ENCODE assay signal across 8 mouse cellular contexts in the genomic region with DNA sequence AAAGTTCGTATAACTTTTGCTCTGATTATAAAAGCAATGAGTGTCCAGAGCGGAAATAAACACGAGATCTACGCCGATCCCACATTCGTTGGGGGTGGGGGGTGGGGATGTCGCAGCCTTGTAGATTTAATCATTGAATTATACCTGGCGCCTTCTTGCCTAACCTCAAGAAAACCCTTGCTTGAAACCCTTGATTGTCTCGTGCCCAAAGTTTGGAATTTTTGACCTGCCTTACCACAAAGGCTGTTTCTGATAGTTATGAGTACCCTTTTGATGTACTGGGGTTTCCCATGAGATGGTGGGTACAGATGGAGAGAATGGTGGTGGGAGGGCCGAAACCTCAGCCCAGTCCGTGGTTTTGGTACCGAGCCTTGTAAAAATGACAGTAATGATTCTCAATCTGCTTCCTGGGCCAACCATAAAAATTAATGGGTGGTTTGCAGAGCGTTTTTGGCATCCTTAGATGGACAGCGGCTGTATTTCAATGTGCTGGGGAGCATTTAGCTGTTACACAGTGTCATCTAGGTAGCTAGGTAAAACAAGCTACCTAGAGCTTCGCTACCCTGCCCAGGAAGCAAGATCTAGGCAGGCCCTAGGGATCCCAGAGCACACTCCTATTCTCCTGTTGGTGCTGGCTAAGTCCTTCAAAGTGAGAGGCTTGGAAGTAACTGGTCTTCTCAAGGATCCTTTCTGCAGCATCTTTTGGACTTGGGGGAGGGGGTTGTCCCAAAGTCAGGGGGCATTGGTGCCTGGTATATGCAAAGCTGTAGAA. TPM values are rescaled to one million over a fixed set of nuclear protein-coding genes. Genes with fewer than 3 reads are reported as not detected.
A peak's percentile ranks its signal among the peaks of the same experiment; 100 is the strongest.
DNase-seq lines count a peak whose midpoint lies in the region; ATAC-seq and TF ChIP-seq lines count a peak whose summit lies in the region.

No protein-coding gene starts in this region.

- H3K27ac ChIP-seq in kidney, embryonic 15.5 days, result peak overlapping the region; percentile 90
- peak overlapping the region; percentile 90 for H3K27ac ChIP-seq in embryonic facial prominence, embryonic 15.5 days (replicated peaks)
- H3K27ac ChIP-seq in intestine, postnatal 0 days (ENCODE audit: low read depth, low read length), result no peak overlapping the region
- H3K27ac ChIP-seq in neural tube, embryonic 13.5 days (replicated peaks), result peak overlapping the region; percentile 94

- H3K27me3 ChIP-seq in kidney, embryonic 15.5 days, result no peaks in the 10 kb centered on the region
- H3K27me3 ChIP-seq in embryonic facial prominence, embryonic 15.5 days, result no peaks in the 10 kb centered on the region
- H3K27me3 ChIP-seq in intestine, postnatal 0 days (replicated peaks; ENCODE audit: control insufficient read depth, insufficient read depth, low read length), result no peaks in the 10 kb centered on the region
- no peaks in the 10 kb centered on the region for H3K27me3 ChIP-seq in neural tube, embryonic 13.5 days

- no peak for ATAC-seq in kidney, embryonic 15.5 days (replicated peaks; ENCODE audit: low FRiP score)
- ATAC-seq in embryonic facial prominence, embryonic 15.5 days (ENCODE audit: insufficient number of reproducible peaks, low FRiP score, low TSS enrichment, low read depth), result no peak
- ATAC-seq in intestine, postnatal 0 days, result no peak
- ATAC-seq in neural tube, embryonic 13.5 days (ENCODE audit: low read depth), result no peak

- H3K4me1 ChIP-seq in kidney, embryonic 15.5 days, result peaks cover 51% of the 10 kb centered on the region
- H3K4me1 ChIP-seq in embryonic facial prominence, embryonic 15.5 days, result peaks cover 44% of the 10 kb centered on the region
- H3K4me1 ChIP-seq in intestine, postnatal 0 days (replicated peaks; ENCODE audit: control insufficient read depth, insufficient read depth, low read length), result peaks cover 4% of the 10 kb centered on the region
- H3K4me1 ChIP-seq in neural tube, embryonic 13.5 days (replicated peaks), result peaks cover 64% of the 10 kb centered on the region

- peak overlapping the region; percentile 70 for H3K4me3 ChIP-seq in kidney, embryonic 15.5 days (replicated peaks)
- peak overlapping the region; percentile 86 for H3K4me3 ChIP-seq in embryonic facial prominence, embryonic 15.5 days (replicated peaks)
- H3K4me3 ChIP-seq in intestine, postnatal 0 days (ENCODE audit: low read depth, low read length), result peak overlapping the region; percentile 89
- peak overlapping the region; percentile 81 for H3K4me3 ChIP-seq in neural tube, embryonic 13.5 days

- peak overlapping the region; percentile 84 for H3K4me2 ChIP-seq in kidney, embryonic 15.5 days
- peak overlapping the region; percentile 68 for H3K4me2 ChIP-seq in embryonic facial prominence, embryonic 15.5 days (replicated peaks)
- H3K4me2 ChIP-seq in intestine, postnatal 0 days (replicated peaks; ENCODE audit: low read depth), result peak overlapping the region; percentile 95
- peak overlapping the region; percentile 77 for H3K4me2 ChIP-seq in neural tube, embryonic 13.5 days

- 0 out of 2 replicates have a peak, but pooled peaks cover 3% of the 10 kb centered on the region for H3K36me3 ChIP-seq in kidney, embryonic 15.5 days
- no peaks in the 10 kb centered on the region for H3K36me3 ChIP-seq in embryonic facial prominence, embryonic 15.5 days
- no peaks in the 10 kb centered on the region for H3K36me3 ChIP-seq in intestine, postnatal 0 days (ENCODE audit: control insufficient read depth, insufficient read depth)
- H3K36me3 ChIP-seq in neural tube, embryonic 13.5 days, result no peaks in the 10 kb centered on the region

- DNase-seq in kidney, adult 18-20 months, result no peak
- DNase-seq in thymus, postnatal 14 days, result no peak
- no peak for DNase-seq in cerebellum, postnatal 14 days
- no peak for DNase-seq in thymus, postnatal 25 days

- no peak for TF ChIP-seq CTCF in intestine, postnatal 0 days (IDR thresholded peaks at IDR 0.05; ENCODE audit: low read depth)

- no peaks in the 10 kb centered on the region for H3K9me3 ChIP-seq in kidney, embryonic 15.5 days (replicated peaks)
- H3K9me3 ChIP-seq in embryonic facial prominence, embryonic 15.5 days (replicated peaks), result no peaks in the 10 kb centered on the region
- no peaks in the 10 kb centered on the region for H3K9me3 ChIP-seq in intestine, postnatal 0 days (ENCODE audit: control insufficient read depth)
- no peaks in the 10 kb centered on the region for H3K9me3 ChIP-seq in neural tube, embryonic 13.5 days

- H3K9ac ChIP-seq in kidney, embryonic 15.5 days, result peak overlapping the region; percentile 90
- peak overlapping the region; percentile 81; the same call in 1 of the 2 replicates for H3K9ac ChIP-seq in embryonic facial prominence, embryonic 15.5 days
- peak overlapping the region; percentile 81 for H3K9ac ChIP-seq in intestine, postnatal 0 days (ENCODE audit: low read depth, low read length)
- H3K9ac ChIP-seq in neural tube, embryonic 13.5 days, result peak overlapping the region; percentile 92

- 5% methylated on average over 15 of the region's 15 CpGs for WGBS in kidney, embryonic 15.5 days
- WGBS in embryonic facial prominence, embryonic 15.5 days, result 7% methylated on average over 15 of the region's 15 CpGs
- 15% methylated on average over 15 of the region's 15 CpGs for WGBS in intestine, postnatal 0 days
- 3% methylated on average over 15 of the region's 15 CpGs for WGBS in neural tube, embryonic 13.5 days

RNA-seq across cellular contexts. Expression of gene Sh3bp4, which starts 1.3 kb away (rescaled TPM):
- 25.4 and 28.7 TPM in 2 replicates for polyA plus RNA-seq in kidney, embryonic 15.5 days (2015; fragmentation: Nextera tagmentation; extraction: Ambion mirVana)
- polyA plus RNA-seq in embryonic facial prominence, embryonic 15.5 days (2015; fragmentation: Nextera tagmentation; extraction: Ambion mirVana), result 26.6 and 27.9 TPM in 2 replicates
- 6.1 and 6.2 TPM in 2 replicates for polyA plus RNA-seq in intestine, postnatal 0 days (2015; fragmentation: Nextera tagmentation; extraction: Ambion mirVana)
- polyA plus RNA-seq in neural tube, embryonic 13.5 days (2015; fragmentation: Nextera tagmentation; extraction: Ambion mirVana), result 23.3 and 24.6 TPM in 2 replicates
